Mouse (Mus musculus) cerebellum, postnatal 25 days (tissue): ENCODE results near the gene Tbx10.

ENCODE experiments used
- DNase-seq, 2 experiments: peaks; one replicate each; pipeline ENCODE4 v3.0.0; 2021; ENCODE audit warnings: mixed read lengths in 2 of 2

Tbx10 gene

DNA sequence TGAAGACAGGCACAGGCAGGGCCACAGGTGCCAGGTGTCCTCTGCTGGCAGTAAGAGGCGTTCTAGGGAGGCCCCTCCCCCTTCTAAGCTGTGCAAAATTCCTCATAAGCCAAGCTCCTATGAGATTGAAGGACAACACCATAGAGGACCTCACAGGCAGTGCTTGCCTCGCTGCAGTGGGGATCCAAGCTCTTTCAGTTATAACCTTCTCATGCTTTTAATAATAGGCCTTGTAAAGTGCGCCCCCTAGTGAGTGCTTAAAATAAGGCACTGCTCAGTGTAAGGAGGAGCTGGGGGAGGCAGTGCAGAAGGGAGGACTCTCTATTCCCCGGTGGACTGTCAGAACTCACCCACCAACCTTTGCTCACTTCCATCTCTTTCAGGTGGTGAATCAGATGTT, 12.2 kb upstream of the Tbx10 start:
- peak; percentile 73 to 86 for DNase-seq

DNA sequence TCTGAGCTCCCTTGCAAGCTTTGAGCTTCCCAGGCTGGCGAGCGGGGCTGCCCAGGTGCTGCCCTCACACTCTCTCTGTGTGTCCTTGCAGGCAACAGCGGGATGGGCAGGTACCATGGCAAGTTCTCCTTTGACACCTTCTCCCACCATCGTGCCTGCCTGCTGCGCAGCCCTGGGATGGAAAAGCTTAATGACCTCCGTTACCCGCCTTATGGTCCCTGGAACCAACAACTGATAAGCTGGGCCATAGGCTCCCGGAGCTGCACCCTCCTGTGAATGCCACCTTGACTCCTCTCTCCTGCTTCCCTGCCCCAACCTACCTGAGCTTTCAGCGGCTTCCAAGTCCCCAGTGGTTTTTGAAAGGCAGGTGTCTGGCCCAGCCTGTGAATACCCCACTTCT, 11.6 kb upstream of the Tbx10 start:
- DNase-seq: no peak

DNA sequence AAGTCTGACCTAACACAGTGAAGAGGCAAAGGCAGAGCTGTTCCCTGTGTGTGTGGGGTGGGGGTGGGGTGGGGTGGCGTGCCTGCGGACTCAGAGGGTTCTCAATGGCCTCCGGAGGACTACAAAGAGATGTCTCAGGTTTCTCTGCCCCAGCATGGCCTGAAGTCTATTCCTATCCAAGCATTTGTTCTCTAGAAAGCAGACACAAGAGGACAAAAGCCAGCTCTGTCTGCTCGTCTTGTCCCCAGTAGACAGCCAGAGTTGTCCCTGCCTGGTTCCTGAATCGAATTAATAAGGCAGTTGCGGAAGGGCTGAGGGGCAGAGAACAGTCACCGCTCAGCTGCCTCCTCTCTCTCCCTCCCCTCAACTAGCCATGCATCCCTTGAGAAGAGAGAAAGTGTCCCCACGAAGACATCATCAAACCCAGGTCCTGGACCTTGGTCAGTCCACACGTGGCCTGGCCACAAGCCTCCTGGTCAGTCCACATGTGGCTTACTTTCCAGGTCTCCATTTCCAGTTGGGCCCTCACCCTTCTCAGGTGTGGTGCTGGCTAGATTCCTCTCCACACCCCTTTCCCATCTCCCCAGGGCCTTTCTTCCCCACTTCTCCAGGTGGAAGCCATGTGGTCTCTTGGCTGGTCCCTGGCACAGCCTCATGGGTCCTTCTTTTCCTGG, 8.9 kb upstream of the Tbx10 start:
- DNase-seq: no peak

DNA sequence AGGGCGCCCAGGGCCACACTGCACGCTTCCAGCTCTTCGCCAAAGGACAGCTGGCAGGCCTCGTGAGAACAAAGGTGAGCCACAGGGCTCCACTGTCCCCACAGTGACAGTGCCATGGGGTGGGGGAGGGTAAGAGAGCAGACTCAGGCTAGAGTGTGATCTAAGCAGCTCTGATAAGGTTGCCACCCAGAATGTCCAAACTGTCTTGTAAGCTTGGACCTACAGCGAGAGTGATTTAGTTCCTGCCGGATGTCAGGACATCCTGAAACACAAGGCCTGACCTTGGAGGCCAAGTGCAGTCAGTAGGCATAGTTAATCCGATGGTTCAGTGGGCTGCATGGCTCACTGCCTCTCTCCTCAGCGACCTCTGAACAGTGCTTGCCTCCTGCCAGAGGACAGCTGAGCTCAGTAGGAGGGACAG, 7.3 kb upstream of the Tbx10 start:
- no peak for DNase-seq

DNA sequence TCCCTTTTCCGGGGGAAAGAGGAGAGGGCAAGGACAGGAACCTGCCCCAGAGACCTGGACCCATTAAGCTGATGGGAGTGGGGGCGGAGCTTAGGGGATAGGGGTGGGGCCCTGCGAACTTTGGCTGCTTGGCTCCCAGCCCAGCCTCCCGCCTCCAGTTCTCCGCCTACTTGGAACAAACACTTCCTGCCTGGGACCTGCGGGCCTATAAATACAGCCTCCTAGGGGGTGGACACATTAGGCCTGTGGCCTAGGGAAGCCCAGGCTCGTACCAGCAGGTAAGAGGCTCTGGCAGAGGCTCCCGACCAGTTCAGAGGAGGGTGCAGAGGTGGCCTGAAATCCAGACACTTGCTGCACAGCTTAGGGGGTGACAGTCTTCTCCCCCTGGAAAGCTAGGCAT, 6.2 kb upstream of the Tbx10 start, which contains the start of gene Acy3:
Gene Acy3, plus strand, starts transcription at position 237 of the 400 bp plus-strand sequence.
- DNase-seq: peak in 1 of 2 experiments; percentile 56

DNA sequence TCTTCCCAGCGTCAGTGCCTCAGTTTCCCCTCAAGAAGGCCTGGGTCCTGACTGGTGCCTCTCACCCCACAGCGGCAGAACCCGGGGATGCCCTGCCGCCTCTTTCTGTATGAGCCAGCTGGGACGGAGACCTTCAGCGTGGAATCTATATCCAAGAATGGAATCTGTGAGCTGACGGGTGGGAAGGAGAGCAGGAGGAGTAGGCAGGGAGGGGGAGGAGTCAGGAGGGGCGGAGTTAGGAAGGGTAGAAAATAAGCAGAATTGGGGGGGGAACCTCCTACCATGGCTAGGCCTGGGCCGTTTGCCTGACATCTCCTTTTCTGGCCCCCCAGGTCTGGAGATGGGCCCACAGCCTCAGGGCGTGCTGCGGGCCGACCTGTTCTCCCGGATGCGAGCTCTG, 4.5 kb upstream of the Tbx10 start:
- DNase-seq: no peak

DNA sequence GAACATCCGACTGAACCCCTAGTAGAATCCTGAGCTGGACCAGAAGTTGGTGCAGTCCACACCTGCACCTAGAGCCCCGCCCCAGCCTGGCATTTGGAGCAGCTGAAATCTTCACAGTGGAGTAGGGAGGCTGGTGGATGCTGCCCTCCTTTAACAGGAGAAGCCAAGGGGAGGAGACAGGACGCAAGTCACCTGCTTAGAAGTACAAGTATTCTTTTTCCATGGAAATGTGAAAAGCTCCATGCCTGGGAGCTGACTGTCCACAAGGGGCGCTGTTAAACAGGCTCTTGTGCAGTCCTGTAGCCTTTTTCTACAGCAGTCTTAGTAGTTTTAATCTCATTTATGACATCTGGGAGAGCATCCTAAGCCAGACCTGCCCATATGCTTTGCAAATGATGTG, 3.8 kb upstream of the Tbx10 start:
- no peak for DNase-seq

DNA sequence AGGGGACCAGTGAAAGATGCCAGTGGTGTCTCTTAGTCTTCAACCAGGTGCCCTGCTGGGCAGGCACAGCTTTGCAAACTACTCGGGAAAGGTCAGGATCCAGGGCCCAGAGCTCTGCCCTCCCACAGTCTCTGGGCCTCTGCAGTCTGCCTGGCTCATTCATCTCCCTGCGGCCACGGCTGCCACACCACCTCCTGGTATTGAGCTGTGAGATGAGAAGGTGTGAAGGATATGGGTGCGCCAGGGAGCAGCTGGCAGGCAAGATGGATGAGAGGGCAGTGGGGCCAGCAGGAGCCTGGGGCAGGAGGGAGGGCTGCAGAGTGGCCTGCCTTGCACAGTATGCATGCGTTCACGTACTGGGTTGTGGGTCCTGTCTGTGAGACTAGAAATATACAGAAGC, 1.7 kb upstream of the Tbx10 start:
- no peak for DNase-seq

DNA sequence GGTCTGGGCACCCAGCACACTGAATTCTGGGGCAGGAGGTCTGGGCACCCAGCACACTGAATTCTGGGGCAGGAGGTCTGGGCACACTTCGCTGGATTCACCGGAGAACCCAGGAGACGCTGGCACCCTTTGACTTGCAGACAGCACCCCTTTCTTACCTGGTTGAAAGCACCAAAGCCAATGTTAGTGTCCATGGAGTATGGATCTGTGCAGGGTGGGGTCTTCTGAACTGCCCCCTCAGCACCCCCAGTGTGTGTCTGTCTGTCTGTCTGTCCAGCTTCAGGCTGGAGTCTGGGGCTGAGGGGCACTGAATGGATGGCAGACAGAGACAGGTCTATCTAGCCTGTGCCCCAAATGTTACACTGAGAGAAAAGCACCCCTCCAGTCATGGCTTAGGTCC, 990 bp upstream of the Tbx10 start:
- DNase-seq: no peak

DNA sequence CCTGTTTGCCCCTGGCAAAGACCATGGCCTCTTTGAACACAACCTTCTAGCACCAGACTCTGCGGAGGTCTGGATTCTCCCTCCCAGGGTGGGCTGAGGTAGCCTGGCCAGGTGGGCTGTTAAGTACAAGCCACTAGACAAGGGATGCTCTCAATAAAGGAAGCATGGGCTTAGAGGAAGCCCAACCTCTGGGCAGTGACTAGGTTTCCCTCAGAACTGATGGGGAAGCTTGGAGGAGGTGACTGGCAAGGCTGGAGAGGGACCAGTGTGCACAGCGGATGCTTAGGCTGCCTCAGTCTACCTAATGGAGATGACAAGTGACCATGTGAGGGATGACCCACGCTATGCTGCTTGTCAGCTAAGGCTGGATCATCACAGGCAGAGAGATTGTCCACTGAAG, 586 bp upstream of the Tbx10 start:
- no peak for DNase-seq

DNA sequence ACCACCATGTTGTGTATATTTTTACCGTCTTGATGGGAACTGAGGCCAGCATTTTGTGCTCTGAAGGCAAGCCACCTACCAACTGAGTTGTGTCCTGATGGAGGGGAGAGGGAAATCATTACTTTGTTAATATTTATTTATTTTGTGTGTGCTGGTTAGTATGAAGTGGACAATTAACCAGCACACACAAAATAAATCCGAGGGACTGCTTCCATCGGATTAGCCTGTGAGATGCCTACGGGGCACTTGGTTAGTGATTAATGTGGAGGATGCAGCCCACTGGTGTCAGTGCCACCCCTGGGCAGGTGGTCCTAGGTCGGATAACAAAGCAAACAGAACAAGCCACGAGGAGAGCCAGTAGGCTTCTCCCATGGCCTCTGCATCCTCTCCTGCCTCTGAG, 2.4 kb downstream of the Tbx10 start:
- no peak for DNase-seq

DNA sequence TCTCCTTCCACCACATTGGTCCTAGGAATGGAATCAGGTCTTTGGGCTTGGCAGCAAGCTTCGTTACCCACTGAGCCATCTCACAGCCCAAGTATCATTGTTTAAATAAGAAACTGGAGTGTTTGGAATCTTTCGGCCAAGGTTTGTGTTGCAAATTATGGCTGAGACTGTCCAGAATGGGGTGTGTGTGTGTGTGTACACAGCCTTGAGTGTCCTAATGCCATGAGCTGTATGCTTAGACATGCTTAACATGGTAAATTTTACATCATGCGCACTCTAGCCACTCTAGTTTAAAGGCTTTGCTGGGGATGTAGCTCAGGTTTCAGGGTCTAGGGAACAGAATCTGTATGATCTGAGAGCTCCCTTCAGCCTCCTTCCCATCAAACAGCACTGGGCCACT, 3.0 kb downstream of the Tbx10 start:
- DNase-seq: no peak

DNA sequence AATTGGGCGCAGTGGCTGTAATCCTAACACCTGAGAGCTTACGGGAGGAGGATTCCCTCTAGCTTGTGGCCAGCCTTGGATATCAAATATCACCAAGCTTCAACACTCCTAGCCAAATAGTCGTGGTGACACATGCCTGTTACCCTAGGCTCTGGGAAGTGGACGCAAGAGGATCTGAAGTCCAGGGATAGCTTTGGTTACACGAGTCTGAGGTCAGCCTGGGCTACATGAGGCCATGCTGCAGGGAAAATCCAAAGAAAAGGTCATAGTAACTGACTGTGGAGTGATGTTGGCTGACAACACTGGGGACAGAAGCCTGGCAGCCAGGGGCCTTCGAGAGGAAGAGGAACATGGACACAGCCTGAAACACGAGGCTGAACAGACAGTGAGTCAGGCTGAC, 3.6 kb downstream of the Tbx10 start:
- DNase-seq: no peak

DNA sequence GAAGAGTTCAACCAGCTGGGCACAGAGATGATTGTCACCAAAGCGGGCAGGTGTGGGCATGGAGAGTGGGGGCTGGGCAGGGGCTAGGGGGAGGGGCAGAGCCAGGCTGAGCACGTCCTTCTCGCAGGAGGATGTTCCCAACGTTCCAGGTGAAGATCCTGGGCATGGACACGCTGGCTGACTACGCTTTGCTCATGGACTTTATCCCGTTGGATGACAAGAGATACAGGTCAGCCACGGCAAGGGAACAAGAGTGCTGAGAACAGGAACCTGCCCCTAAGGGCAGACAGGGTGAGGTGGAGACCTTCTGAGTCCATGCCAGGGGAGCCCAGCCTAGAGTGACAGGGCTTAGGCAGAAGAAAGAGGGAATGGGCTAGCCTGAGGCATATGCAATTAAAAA, 4.2 kb downstream of the Tbx10 start:
- DNase-seq: no peak

DNA sequence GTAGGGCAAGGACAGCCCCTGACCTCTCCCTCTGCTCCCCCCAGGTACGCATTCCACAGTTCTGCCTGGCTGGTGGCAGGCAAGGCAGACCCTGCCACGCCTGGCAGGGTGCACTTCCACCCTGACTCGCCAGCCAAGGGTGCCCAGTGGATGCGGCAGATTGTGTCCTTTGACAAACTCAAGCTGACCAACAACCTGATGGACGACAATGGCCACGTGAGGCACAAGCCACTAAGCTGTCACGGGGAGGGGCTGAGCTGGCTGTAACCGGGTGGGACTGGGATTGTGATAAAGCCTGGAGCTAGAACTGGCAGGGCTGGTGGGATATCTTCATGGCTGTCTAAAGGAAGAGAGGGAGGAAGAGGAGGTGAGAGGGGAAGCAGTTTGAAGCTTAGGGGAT, 4.7 kb downstream of the Tbx10 start:
- DNase-seq: no peak

DNA sequence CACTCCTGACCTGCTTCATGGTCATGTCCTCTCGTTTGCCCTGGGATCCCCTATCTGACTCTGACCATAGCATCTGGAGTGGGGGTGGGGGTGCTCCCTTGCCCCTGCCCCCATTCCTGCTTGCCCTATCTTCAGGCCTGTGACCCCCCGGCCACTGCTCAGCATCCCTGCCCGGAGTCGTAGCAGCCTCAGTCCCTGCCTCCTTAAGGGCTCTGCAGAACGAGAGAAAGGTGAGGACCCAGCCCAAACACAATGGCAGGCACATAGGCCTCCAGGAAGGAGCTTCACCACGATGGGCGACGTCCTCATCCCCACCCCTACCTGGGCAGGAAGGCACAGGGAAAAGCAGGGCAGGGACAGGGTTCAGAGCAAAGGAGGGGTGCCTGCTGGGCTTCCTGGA, 5.8 kb downstream of the Tbx10 start:
- DNase-seq: no peak

DNA sequence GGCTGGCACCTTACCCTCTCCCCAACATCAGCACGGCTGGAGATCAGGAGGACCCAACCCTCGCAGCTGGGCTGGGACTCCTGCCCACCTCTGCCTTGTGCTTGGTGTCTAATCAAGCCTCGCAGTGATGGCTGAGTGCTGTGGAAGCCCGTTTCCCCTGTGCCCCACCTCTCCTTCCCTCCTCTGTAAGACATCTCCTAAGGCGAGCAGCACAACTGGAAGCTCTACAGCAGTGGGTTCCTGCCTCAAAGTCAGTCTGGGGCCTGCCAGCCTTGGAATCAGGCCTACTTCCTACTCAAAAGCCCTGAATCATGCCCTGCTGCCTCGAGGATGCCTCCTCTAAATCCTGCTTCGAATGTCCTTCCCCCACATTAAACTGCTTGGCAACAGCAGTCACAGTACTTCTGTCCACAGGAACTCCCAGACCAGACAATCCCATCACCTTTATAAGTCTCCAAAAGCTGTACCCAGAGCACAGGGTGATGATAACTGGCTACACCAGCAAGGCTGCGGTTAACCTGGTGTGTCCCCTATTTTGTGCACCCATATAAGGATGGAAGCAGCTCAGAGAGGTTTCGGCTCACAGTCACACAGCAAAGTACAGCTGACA, 6.7 kb downstream of the Tbx10 start:
- DNase-seq: no peak

DNA sequence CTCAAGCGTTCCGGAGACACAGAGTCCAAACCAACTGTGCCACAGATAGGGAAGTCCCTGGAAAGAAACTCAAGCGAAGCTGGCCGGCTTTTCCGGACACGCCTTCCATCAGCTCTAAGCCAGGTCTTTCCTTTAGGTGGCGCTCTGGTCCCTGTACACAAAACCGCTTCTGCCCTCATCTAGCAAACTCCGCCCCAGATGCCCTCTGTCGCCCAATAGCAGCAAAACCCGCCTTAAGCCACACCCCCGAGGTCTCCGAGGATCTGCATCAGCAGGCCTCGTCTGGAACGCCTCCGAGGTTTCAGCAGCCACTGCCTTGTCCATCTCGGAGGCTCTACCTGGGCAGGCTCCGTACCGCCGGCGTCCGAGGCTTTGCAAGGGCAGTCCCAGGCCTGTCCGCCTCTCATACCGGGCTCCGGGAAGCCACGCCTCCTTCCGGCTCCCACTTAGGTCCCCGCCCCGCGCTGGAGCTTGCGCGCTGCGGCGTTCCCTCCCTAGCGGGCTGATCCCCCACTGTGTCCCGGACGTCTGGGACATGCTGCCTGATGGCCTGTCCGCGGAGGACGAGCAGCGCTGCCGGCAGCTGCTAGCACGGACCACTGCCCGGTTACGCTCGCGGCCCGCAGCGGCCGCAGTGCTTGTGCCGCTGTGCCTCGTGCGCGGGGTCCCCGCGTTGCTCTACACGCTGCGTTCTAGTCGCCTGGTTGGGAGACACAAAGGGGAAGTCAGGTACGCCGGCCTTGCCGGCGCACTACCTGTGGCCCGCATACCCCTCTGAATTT, 7.8 kb downstream of the Tbx10 start, which contains the start of the genes Nudt8 and Gm49405:
Gene Nudt8, plus strand, starts transcription at position 462 of the 782 bp plus-strand sequence.
Gene Gm49405, plus strand, starts transcription at position 508 of the 782 bp plus-strand sequence.
- DNase-seq: peak; percentile 96 to 97

DNA sequence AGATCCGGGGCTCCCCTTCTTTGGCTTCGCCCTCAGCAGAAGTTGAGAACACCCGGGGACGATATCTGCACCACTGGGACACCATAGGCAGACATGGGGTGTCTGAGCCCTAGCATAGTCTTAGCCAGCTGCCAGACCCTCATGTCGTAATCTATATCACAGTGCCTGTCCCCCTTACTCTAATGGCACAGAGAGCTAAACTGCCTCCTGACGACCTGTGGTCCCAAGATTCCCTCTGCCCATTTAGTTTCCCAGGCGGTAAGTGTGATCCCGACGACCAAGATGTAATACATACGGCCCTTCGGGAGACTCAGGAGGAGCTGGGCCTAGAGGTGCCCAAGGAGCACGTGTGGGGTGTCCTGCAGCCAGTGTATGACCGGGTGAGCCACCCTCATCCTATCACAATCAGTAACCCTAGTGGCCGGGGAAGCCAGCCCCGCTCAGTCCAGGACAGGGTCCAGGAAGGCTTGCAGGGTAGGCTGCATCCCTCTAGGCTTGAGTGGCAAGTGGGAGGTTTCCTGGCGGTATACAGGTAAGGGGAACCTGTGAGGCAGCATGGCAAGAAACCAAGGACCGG, 8.5 kb downstream of the Tbx10 start:
- DNase-seq: peak; percentile 37 to 42

DNA sequence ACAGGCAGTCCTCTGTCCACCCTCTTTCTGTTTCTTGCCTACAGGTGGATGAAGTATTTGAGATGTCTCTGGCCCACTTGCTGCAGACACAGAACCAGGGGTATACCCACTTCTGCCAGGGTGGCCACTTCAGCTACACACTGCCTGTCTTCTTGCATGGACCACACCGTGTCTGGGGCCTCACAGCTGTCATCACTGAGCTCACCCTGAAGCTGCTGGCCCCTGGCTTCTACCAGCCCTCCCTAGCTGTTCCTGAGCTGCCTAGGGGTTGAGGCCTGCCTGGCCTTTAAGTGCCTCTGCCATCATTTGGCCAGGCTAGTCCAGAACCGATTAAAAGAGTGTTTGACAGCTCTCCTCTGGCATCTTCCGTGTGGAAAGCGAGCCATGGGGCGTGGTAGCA, 9.2 kb downstream of the Tbx10 start:
- DNase-seq: no peak

DNA sequence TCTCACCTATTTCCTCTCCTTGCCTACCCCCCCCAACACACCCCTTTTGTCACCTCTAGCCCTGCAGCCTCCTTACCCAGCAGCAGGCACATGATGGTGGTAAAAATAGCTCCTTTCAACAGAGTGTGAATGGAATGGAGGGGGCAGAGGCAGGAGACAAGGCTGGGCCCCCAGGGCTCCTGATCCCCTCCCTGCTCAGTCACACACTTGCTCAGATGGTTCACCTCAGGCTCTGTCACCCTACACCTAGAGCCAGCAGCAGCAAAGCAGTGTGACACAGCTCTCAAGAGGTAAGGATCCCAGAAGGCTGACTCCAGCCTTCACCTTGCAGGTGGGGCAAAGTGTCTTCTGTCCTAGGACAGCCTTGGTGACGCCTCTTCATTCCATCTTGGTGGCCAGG, 10.6 kb downstream of the Tbx10 start, which contains the start of gene Doc2g:
Gene Doc2g, plus strand, starts transcription at position 202 of the 400 bp plus-strand sequence.
- no peak for DNase-seq

DNA sequence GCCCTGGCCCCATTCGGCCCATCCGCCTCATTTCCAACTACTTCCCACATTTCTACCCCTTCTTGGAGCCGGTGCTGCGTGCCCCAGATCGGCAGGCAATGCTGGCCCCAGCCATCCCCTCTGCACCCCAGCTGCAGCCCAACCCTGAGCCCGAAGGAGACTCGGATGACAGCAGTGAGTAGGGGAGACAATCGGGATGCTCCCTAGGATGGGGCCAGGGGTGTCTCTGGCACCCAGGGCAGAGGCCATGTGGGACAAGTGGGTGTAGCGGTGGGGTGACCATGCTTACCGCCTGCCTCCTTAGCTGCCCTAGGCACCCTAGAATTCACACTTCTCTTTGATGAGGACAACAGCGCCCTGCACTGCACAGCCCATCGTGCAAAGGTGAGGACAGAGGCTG, 11.1 kb downstream of the Tbx10 start:
- no peak for DNase-seq

DNA sequence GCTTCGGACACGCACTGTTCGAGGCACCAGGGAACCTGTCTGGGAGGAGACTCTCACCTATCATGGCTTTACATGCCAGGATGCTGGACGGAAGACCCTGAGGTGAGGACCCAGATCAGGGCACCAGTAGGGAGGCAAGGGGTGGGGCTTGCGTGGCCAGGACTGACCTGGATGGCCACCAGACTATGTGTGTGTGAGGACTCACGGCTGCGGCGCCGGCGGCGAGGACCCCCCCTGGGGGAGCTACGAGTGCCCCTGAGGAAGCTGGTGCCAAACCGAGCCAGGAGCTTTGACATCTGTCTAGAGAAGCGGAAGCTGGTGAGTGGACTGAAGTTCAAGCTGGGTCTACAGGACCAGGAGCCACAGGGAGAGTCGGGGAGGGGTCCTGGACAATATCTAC, 11.8 kb downstream of the Tbx10 start:
- DNase-seq: no peak

DNA sequence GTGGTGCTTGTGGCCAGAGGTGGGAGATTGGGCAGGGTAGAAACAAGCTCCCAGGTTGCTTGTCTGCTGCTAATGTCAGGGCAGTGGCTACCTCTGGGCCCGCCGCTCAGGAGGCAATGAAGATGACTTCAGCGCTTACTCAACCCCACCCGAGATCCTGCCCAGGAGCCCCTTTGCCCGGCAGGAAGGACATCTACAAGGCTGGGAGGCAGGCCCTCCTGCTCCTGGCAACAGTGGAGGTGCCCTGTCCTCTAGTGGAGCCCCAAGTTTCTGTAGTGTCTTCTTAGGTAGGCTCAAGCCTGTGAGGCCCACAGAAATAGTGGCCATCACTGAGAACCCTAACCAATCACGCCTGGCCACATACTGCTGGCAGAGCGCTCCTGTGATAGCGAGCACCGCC, 12.5 kb downstream of the Tbx10 start:
- no peak for DNase-seq
